Mouse (Mus musculus) CD4-positive helper T cell, adult 2 months (primary cell): ENCODE data around the gene Vmn1r68.

ENCODE experiments used
- DNase-seq: peaks from one replicate; pipeline ENCODE4 v3.0.0-alpha.2; 2012; ENCODE audit warnings: low read depth, missing footprints, low spot score

Gene Vmn1r68

GRCm38 (mm10) chr7:10558385-10558784 lies at the start of gene Vmn1r68:
Gene Vmn1r68, minus strand, starts transcription at chr7:10558485.
- DNase-seq: no peak

GRCm38 (mm10) chr7:10495578-10495977 lies 62.7 kb downstream of the Vmn1r68 start:
- DNase-seq: no peak

DNA sequence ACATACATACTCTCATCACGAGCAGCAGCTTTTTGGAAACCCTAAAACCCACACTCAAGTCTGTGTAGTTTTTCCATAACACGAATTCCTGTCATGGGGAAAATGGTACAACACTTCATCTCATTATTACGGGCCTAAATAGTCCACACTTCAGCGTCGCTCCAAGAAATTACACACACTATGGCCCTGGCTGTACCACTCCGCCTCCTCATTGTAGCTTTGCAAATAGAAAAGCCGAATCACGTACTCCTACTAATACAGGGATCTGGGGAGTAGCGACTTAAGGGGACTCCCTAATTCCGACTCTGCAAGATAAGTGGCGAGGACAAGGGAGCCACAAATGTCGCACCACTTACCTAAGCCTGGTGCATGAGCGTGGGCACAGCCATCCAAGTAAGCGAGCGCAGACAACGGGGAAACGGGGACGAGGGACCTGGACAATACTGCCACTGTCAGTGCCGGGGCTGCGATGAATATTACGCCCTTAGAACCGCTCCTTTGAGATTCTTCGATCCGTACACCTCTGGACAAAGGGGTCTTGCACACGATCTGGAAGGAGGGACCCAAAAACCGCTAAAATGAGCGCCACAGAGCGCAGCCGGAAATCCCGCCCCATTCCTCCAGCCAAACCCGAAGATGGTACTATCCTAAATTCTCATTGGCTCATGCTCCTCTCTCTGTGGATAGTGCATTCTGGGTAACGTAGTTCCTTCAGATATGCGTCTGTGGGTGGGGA lies 63.3 kb downstream of the Vmn1r68 start, which contains the start of gene Zik1:
Gene Zik1, minus strand, starts transcription at position 609 of the 736 bp plus-strand sequence.
- peak; percentile 77 for DNase-seq

GRCm38 (mm10) chr7:10480588-10481233 lies 77.6 kb downstream of the Vmn1r68 start:
- DNase-seq: no peak

DNA sequence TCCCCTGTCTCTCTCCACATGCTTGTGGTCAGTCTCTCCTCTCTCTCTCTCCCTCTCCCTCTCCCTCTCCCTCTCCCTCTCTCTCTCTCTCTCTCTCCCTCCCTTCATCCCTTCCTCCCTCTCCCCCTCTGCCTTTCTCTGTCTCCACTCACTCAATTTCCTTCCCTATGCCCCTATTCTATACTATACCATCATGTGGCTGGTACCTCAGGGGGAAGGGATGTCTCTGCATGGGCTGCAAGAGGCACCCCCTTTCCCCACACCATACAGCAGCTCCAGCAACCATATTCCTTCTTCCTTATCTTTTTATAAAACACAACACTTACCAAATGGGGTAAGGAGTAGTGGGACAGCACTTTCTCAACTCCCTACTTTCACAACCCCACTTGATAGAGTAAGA lies 78.5 kb downstream of the Vmn1r68 start:
- DNase-seq: no peak

GRCm38 (mm10) chr7:10458166-10458565 lies 100.1 kb downstream of the Vmn1r68 start:
- no peak for DNase-seq
